Mouse (Mus musculus) kidney, embryonic 14.5 days (tissue): ENCODE results near the gene Klhl26. TPM values are rescaled to one million over a fixed set of nuclear protein-coding genes. Genes with fewer than 3 reads are reported as not detected.

Experiments used
- ATAC-seq: fragments of 200-750 bp; cut with Nextera tagmentation; 2 replicates; pipeline ENCODE4 v1.8.0; 2017; ENCODE audit warnings: moderate number of reproducible peaks, mild to moderate bottlenecking, moderate TSS enrichment, moderate library complexity; ENCODE audit not compliant: low FRiP score, low TSS enrichment
- H3K27ac ChIP-seq: fragments of 300-500 bp; sonication (generic); 2 replicates; pipeline ENCODE4 v1.5.1; 2014; ENCODE audit warnings: low read depth, mild to moderate bottlenecking, low read length, moderate library complexity, mixed read lengths
- H3K27me3 ChIP-seq: fragments of 300-500 bp; sonication (generic); 2 replicates; pipeline ENCODE4 v1.6.1; 2014; ENCODE audit warnings: mild to moderate bottlenecking, low read length; ENCODE audit not compliant: control insufficient read depth, insufficient read depth
- H3K36me3 ChIP-seq: fragments of 300-500 bp; sonication (generic); 2 replicates; pipeline ENCODE4 v1.6.1; 2014; ENCODE audit warnings: low read length, mixed read lengths; ENCODE audit not compliant: control insufficient read depth, insufficient read depth
- H3K4me1 ChIP-seq: fragments of 300-500 bp; sonication (generic); 2 replicates; pipeline ENCODE4 v1.6.1; 2014; ENCODE audit warnings: low read length, mixed read lengths; ENCODE audit not compliant: control insufficient read depth, insufficient read depth
- H3K4me2 ChIP-seq: fragments of 300-500 bp; sonication (generic); replicated peaks from 2 replicates; pipeline ENCODE4 v1.6.1; 2014; ENCODE audit warnings: low read depth, mild to moderate bottlenecking, low read length
- H3K4me3 ChIP-seq: fragments of 300-500 bp; sonication (generic); 2 replicates; pipeline ENCODE4 v1.5.1; 2014; ENCODE audit warnings: mild to moderate bottlenecking, low read length
- H3K9ac ChIP-seq: fragments of 300-500 bp; sonication (generic); 2 replicates; pipeline ENCODE4 v1.6.1; 2014; ENCODE audit warnings: low read depth, mild to moderate bottlenecking, low read length, moderate library complexity
- H3K9me3 ChIP-seq: fragments of 300-500 bp; sonication (generic); 2 replicates; pipeline ENCODE4 v1.6.1; 2016; ENCODE audit warnings: low read length; ENCODE audit not compliant: control insufficient read depth
- WGBS: fragments of 180-500 bp; shearing (Covaris S2); extraction: QIAGEN DNeasy Blood & Tissue Kit; methylation state at CpG from one replicate; pipeline ENCODE4 v1.1.7; 2014; 5-methylcytosine and 5-hydroxymethylcytosine counted together
- polyA plus RNA-seq: library from polyadenylated mRNA; unstranded; fragments of >200 nt; fragmentation: Nextera tagmentation; extraction: Ambion mirVana; gene quantifications from 2 replicates; pipeline ENCODE4 v1.2.1, GENCODE M21; 2014

Klhl26 gene
- polyA plus RNA-seq, 1 experiment from 2014 or later = 19.2 TPM

- H3K9me3 ChIP-seq = no peaks in the 10 kb centered on the region
- no peaks in the 10 kb centered on the region for H3K27me3 ChIP-seq
- H3K36me3 ChIP-seq = no peaks in the 10 kb centered on the region
- no peak overlapping the region for H3K4me3 ChIP-seq
- no peak overlapping the region for H3K27ac ChIP-seq
- ATAC-seq = no peak
- no peak overlapping the region for H3K4me2 ChIP-seq
- H3K4me1 ChIP-seq = 0 out of 2 replicates have a peak, but pooled peaks cover under 1% of the 10 kb centered on the region
- WGBS = 46% methylated on average over 4 of the region's 4 CpGs
- H3K9ac ChIP-seq = no peak overlapping the region
These were observed 43.7 kb downstream of the Klhl26 start for GRCm38 (mm10) chr8:70432991-70433536.

GRCm38 (mm10) chr8:70431213-70431612 is 45.6 kb downstream of the Klhl26 start:
- Histone ChIP-seq H3K4me3 (no peak overlapping the region), H3K27ac (no peak overlapping the region), H3K4me2 (no peak overlapping the region), H3K9ac (no peak overlapping the region), H3K4me1 (no peaks in the 10 kb centered on the region), H3K27me3 (no peaks in the 10 kb centered on the region), H3K36me3 (no peaks in the 10 kb centered on the region), H3K9me3 (no peaks in the 10 kb centered on the region)
- ATAC-seq = no peak
- 96% methylated on average over 4 of the region's 4 CpGs for WGBS

GRCm38 (mm10) chr8:70426300-70426907 is 50.4 kb downstream of the Klhl26 start:
- Histone ChIP-seq H3K27ac (no peak overlapping the region), H3K4me2 (no peak overlapping the region), H3K36me3 (no peaks in the 10 kb centered on the region), H3K27me3 (no peaks in the 10 kb centered on the region), H3K4me3 (no peak overlapping the region), H3K4me1 (no peaks in the 10 kb centered on the region), H3K9ac (no peak overlapping the region), H3K9me3 (no peaks in the 10 kb centered on the region)
- ATAC-seq = no peak
- WGBS = 91% methylated on average over 2 of the region's 2 CpGs

GRCm38 (mm10) chr8:70422722-70423121 is 54.0 kb downstream of the Klhl26 start:
- H3K9me3 ChIP-seq = no peaks in the 10 kb centered on the region
- no peaks in the 10 kb centered on the region for H3K36me3 ChIP-seq
- WGBS = 87% methylated on average over 2 of the region's 2 CpGs
- no peak overlapping the region for H3K9ac ChIP-seq
- no peaks in the 10 kb centered on the region for H3K27me3 ChIP-seq
- H3K4me3 ChIP-seq = no peak overlapping the region
- no peak for ATAC-seq
- peaks cover 8% of the 10 kb centered on the region; the same call in 1 of the 2 replicates for H3K4me1 ChIP-seq
- no peak overlapping the region for H3K4me2 ChIP-seq
- H3K27ac ChIP-seq = no peak overlapping the region

- Histone ChIP-seq H3K4me1 (peaks cover 10% of the 10 kb centered on the region; the same call in 1 of the 2 replicates), H3K36me3 (no peaks in the 10 kb centered on the region), H3K27ac (no peak overlapping the region), H3K27me3 (no peaks in the 10 kb centered on the region), H3K4me3 (no peak overlapping the region), H3K9me3 (no peaks in the 10 kb centered on the region), H3K9ac (no peak overlapping the region), H3K4me2 (no peak overlapping the region)
- 57% methylated on average over 18 of the region's 18 CpGs for WGBS
- no peak for ATAC-seq
These were observed 55.2 kb downstream of the Klhl26 start for GRCm38 (mm10) chr8:70421349-70422104.

- Histone ChIP-seq H3K4me2 (no peak overlapping the region), H3K27ac (no peak overlapping the region), H3K27me3 (no peaks in the 10 kb centered on the region), H3K4me1 (peaks cover 16% of the 10 kb centered on the region), H3K36me3 (no peaks in the 10 kb centered on the region), H3K9me3 (no peaks in the 10 kb centered on the region), H3K4me3 (no peak overlapping the region), H3K9ac (no peak overlapping the region)
- ATAC-seq = no peak
- WGBS = 87% methylated on average over 11 of the region's 11 CpGs
These were observed 56.7 kb downstream of the Klhl26 start for GRCm38 (mm10) chr8:70419879-70420643.

GRCm38 (mm10) chr8:70418954-70419353 is 57.8 kb downstream of the Klhl26 start:
- Histone ChIP-seq H3K36me3 (peaks cover under 1% of the 10 kb centered on the region; the same call in 1 of the 2 replicates), H3K9me3 (no peaks in the 10 kb centered on the region), H3K9ac (no peak overlapping the region), H3K4me2 (no peak overlapping the region), H3K27ac (no peak overlapping the region), H3K27me3 (no peaks in the 10 kb centered on the region), H3K4me3 (no peak overlapping the region), H3K4me1 (peaks cover 16% of the 10 kb centered on the region)
- WGBS = 47% methylated on average over 14 of the region's 14 CpGs
- peak; percentile 22; the same call in 1 of the 2 replicates for ATAC-seq

GRCm38 (mm10) chr8:70417914-70418313 is 58.9 kb downstream of the Klhl26 start:
- Histone ChIP-seq H3K4me1 (peaks cover 16% of the 10 kb centered on the region), H3K27ac (no peak overlapping the region), H3K4me2 (no peak overlapping the region), H3K36me3 (peaks cover 3% of the 10 kb centered on the region; the same call in 1 of the 2 replicates), H3K9ac (no peak overlapping the region), H3K9me3 (no peaks in the 10 kb centered on the region), H3K4me3 (no peak overlapping the region), H3K27me3 (no peaks in the 10 kb centered on the region)
- 45% methylated on average over 10 of the region's 10 CpGs for WGBS
- ATAC-seq = no peak
